Mouse (Mus musculus) ES-Bruce4 (cell line): ENCODE data around the gene Nudcd2. TPM values are rescaled to one million over a fixed set of nuclear protein-coding genes. Genes with fewer than 3 reads are reported as not detected.
A peak's percentile ranks its signal among the peaks of the same experiment; 100 is the strongest.

Experiments
- H3K27ac ChIP-seq: 2 replicates; pipeline ENCODE4 v1.5.1; 2012; ENCODE audit warnings: low read length, inconsistent platforms; ENCODE audit not compliant: insufficient read depth
- H3K27me3 ChIP-seq: 2 replicates; pipeline ENCODE4 v1.6.1; 2012; ENCODE audit warnings: mild to moderate bottlenecking, low read length, inconsistent platforms; ENCODE audit not compliant: control insufficient read depth, poor library complexity, insufficient read depth, severe bottlenecking
- H3K36me3 ChIP-seq: 2 replicates; pipeline ENCODE4 v1.6.1; 2012; ENCODE audit warnings: inconsistent platforms, mild to moderate bottlenecking, low read length, moderate library complexity; ENCODE audit not compliant: control insufficient read depth, poor library complexity, insufficient read depth, severe bottlenecking
- H3K4me1 ChIP-seq: one replicate; pipeline ENCODE4 v1.8.1; 2011; ENCODE audit warnings: low read length; ENCODE audit not compliant: control insufficient read depth, insufficient read depth
- H3K4me3 ChIP-seq: 2 replicates; pipeline ENCODE4 v1.5.1; 2011; ENCODE audit warnings: low read depth, mild to moderate bottlenecking, low read length
- H3K9ac ChIP-seq: 2 replicates; pipeline ENCODE4 v1.6.1; 2012; ENCODE audit warnings: low read depth, mild to moderate bottlenecking, inconsistent platforms; ENCODE audit not compliant: poor library complexity, severe bottlenecking
- H3K9me3 ChIP-seq: replicated peaks from 2 replicates; pipeline ENCODE4 v1.6.1; 2012; ENCODE audit warnings: mild to moderate bottlenecking, low read length, inconsistent platforms; ENCODE audit not compliant: control insufficient read depth, poor library complexity, insufficient read depth, severe bottlenecking
- CTCF ChIP-seq: IDR thresholded peaks from one replicate; pipeline ENCODE4 v1.8.1; 2011; ENCODE audit warnings: low read depth, low read length
- EP300 ChIP-seq: IDR thresholded peaks from 2 replicates; pipeline ENCODE4 v1.6.1; 2011; ENCODE audit warnings: low read depth, low read length; ENCODE audit not compliant: insufficient read depth
- POLR2A ChIP-seq: IDR thresholded peaks from one replicate; pipeline ENCODE4 v1.8.1; 2011; ENCODE audit warnings: low read length; ENCODE audit not compliant: insufficient read depth
- polyA plus RNA-seq: library from polyadenylated mRNA; stranded (reverse); fragments of >200 nt; gene quantifications from 2 replicates; pipeline ENCODE4 v1.2.4, GENCODE M21; 2011; ENCODE audit warnings: low read depth; ENCODE audit not compliant: missing spikeins, insufficient read depth, insufficient read length

Nudcd2 gene
- polyA plus RNA-seq, 1 experiment, result 199 TPM

- Histone ChIP-seq H3K4me3 (peak overlapping the region; percentile 100), H3K9ac (peak overlapping the region; percentile 97), H3K36me3 (peaks cover 50% of the 10 kb centered on the region), H3K4me1 (peaks cover 2% of the 10 kb centered on the region), H3K27me3 (no peaks in the 10 kb centered on the region), H3K27ac (peak overlapping the region; percentile 68), H3K9me3 (no peaks in the 10 kb centered on the region)
- TF ChIP-seq POLR2A, result no peak
- TF ChIP-seq CTCF, result no peak
- no peak for TF ChIP-seq EP300
Observed at GRCm38 (mm10) chr11:40732997-40733338, 499 bp upstream of the Nudcd2 start.

- peak overlapping the region; percentile 74 for H3K9ac ChIP-seq
- H3K9me3 ChIP-seq, result no peaks in the 10 kb centered on the region
- peaks cover 2% of the 10 kb centered on the region for H3K4me1 ChIP-seq
- no peaks in the 10 kb centered on the region for H3K27me3 ChIP-seq
- peaks cover 51% of the 10 kb centered on the region for H3K36me3 ChIP-seq
- H3K4me3 ChIP-seq, result peak overlapping the region; percentile 77
- TF ChIP-seq POLR2A, result no peak
- TF ChIP-seq EP300, result no peak
- TF ChIP-seq CTCF, result no peak
- H3K27ac ChIP-seq, result peak overlapping the region; percentile 46
Observed at GRCm38 (mm10) chr11:40734251-40734752, 835 bp downstream of the Nudcd2 start.

GRCm38 (mm10) chr11:40737369-40737768, 3.9 kb downstream of the Nudcd2 start:
- Histone ChIP-seq H3K9ac (no peak overlapping the region), H3K4me1 (no peaks in the 10 kb centered on the region), H3K9me3 (no peaks in the 10 kb centered on the region), H3K4me3 (no peak overlapping the region), H3K27me3 (no peaks in the 10 kb centered on the region), H3K27ac (peak overlapping the region; percentile 75), H3K36me3 (peaks cover 54% of the 10 kb centered on the region)
- no peak for TF ChIP-seq POLR2A
- TF ChIP-seq EP300, result no peak
- TF ChIP-seq CTCF, result no peak

- TF ChIP-seq POLR2A (no peak), CTCF (no peak), EP300 (no peak)
Observed at GRCm38 (mm10) chr11:40741605-40742262, 8.3 kb downstream of the Nudcd2 start.

GRCm38 (mm10) chr11:40744348-40744747, 10.9 kb downstream of the Nudcd2 start:
- TF ChIP-seq CTCF (no peak), POLR2A (no peak)
- H3K4me3 ChIP-seq, result no peak overlapping the region
- no peak overlapping the region for H3K9ac ChIP-seq
- H3K27me3 ChIP-seq, result no peaks in the 10 kb centered on the region
- H3K27ac ChIP-seq, result no peak overlapping the region
- peaks cover 21% of the 10 kb centered on the region for H3K36me3 ChIP-seq
- H3K9me3 ChIP-seq, result no peaks in the 10 kb centered on the region
- H3K4me1 ChIP-seq, result no peaks in the 10 kb centered on the region

More at GRCm38 (mm10) chr11:40741605-40742262, 8.3 kb downstream of the Nudcd2 start:
- Histone ChIP-seq H3K4me1 (no peaks in the 10 kb centered on the region), H3K27me3 (no peaks in the 10 kb centered on the region), H3K9ac (no peak overlapping the region), H3K27ac (no peak overlapping the region), H3K9me3 (no peaks in the 10 kb centered on the region), H3K36me3 (peaks cover 41% of the 10 kb centered on the region), H3K4me3 (no peak overlapping the region)

- no peaks in the 10 kb centered on the region for H3K27me3 ChIP-seq
- TF ChIP-seq POLR2A (no peak), EP300 (no peak), CTCF (no peak)
Observed at GRCm38 (mm10) chr11:40746361-40746760, 12.9 kb downstream of the Nudcd2 start.

More at GRCm38 (mm10) chr11:40746361-40746760, 12.9 kb downstream of the Nudcd2 start:
- no peak overlapping the region for H3K27ac ChIP-seq
- no peaks in the 10 kb centered on the region for H3K4me1 ChIP-seq
- H3K9me3 ChIP-seq, result no peaks in the 10 kb centered on the region
- H3K36me3 ChIP-seq, result peaks cover 25% of the 10 kb centered on the region
- no peak overlapping the region for H3K4me3 ChIP-seq
- no peak overlapping the region for H3K9ac ChIP-seq
